Mouse (Mus musculus): ENCODE measurements at regions not wholly inside any gene's neighbourhood (a gene's known extent, or its start where the extent isn't known, plus 50 kb on each side); places are given as distances from the start of the nearest gene placed in this dataset.

DNA sequence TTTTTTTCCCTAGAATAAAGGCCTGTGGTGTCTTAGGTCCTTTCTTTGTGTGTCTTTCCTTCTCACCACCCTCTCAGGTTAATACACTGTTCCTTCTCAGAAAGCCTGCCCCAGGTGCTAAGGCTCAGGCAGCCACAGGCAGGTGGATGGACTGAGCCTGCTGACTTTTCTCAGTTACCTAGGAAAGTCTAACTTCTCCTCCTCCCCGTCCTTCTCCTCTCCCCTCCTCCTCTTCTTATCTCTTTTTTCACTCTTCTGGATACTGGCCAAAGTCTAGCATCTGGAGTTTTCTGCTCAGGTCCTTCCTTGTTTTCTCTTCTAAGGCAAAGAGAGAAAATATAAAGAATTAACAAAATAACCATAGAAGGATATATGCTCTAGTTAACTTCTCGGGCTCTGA lies 260.5 kb downstream of the Dad1 start:
- TF ChIP-seq MAFK (IDR thresholded peaks at IDR 0.05; ENCODE audit: insufficient read depth, low read depth, low read length) (no peak), CHD2 (IDR thresholded peaks at IDR 0.05; ENCODE audit: low read depth, low read length) (no peak), HCFC1 (IDR thresholded peaks at IDR 0.05; ENCODE audit: borderline replicate concordance, insufficient read depth, low read length) (no peak)

Measured in ES-E14 (cell line).